Mouse (Mus musculus) adrenal gland, adult (tissue): ENCODE measurements at regions not wholly inside any gene's neighbourhood (a gene's known extent, or its start where the extent isn't known, plus 50 kb on each side); places are given as distances from the start of the nearest gene placed in this dataset.
"Not testable (repeated sequence)": the region's sequence is repeated elsewhere in the genome, so short reads cannot be mapped to it uniquely, and the experiment has no call there.

Experiments
- DNase-seq, 2 experiments: peaks; one replicate each; pipeline ENCODE4 v3.0.0; 2022 to 2023; ENCODE audit warnings: low spot score in 1 of 2; ENCODE audit not compliant: inconsistent age in 2 of 2

GRCm38 (mm10) chr12:45597904-45598570 lies 523.5 kb upstream of the Stxbp6 start:
- DNase-seq = peak in 1 of 2 experiments; percentile 18

- DNase-seq = no peak
Observed at GRCm38 (mm10) chr12:45594689-45595088, 520.2 kb upstream of the Stxbp6 start.

GRCm38 (mm10) chr12:45590191-45590590 lies 515.7 kb upstream of the Stxbp6 start:
- no peak for DNase-seq

- no peak for DNase-seq
Observed at GRCm38 (mm10) chr12:45585763-45586162, 511.3 kb upstream of the Stxbp6 start.

GRCm38 (mm10) chr12:45563325-45564030 lies 489.0 kb upstream of the Stxbp6 start:
- DNase-seq = no peak

- no peak for DNase-seq
Observed at GRCm38 (mm10) chr12:45562637-45563220, 488.2 kb upstream of the Stxbp6 start.

GRCm38 (mm10) chr12:45561889-45562288 lies 487.4 kb upstream of the Stxbp6 start:
- no peak for DNase-seq

- DNase-seq = no peak
Observed at GRCm38 (mm10) chr12:45561362-45561761, 486.9 kb upstream of the Stxbp6 start.

GRCm38 (mm10) chr12:45549906-45550305 lies 475.4 kb upstream of the Stxbp6 start:
- DNase-seq = not testable (repeated sequence)

- peak in 1 of 2 experiments; percentile 20 for DNase-seq
Observed at GRCm38 (mm10) chr12:45519554-45519953, 445.0 kb upstream of the Stxbp6 start.

- no peak for DNase-seq
Observed at GRCm38 (mm10) chr12:45514459-45514858, 439.9 kb upstream of the Stxbp6 start.

- DNase-seq = peak in 1 of 2 experiments; percentile 25
Observed at GRCm38 (mm10) chr12:45507400-45507982, 433.0 kb upstream of the Stxbp6 start.

- DNase-seq = no peak
Observed at GRCm38 (mm10) chr12:45499834-45500233, 425.3 kb upstream of the Stxbp6 start.

GRCm38 (mm10) chr12:45498230-45498629 lies 423.7 kb upstream of the Stxbp6 start:
- DNase-seq = no peak

- no peak for DNase-seq
Observed at GRCm38 (mm10) chr12:45489029-45489428, 414.5 kb upstream of the Stxbp6 start.

- DNase-seq = peak; percentile 47 to 67
Observed at GRCm38 (mm10) chr12:45476881-45477280, 402.4 kb upstream of the Stxbp6 start.

GRCm38 (mm10) chr12:45468093-45468492 lies 393.6 kb upstream of the Stxbp6 start:
- no peak for DNase-seq

GRCm38 (mm10) chr12:45467058-45467457 lies 392.5 kb upstream of the Stxbp6 start:
- no peak for DNase-seq

GRCm38 (mm10) chr12:45466066-45466465 lies 391.6 kb upstream of the Stxbp6 start:
- peak; percentile 12 to 60 for DNase-seq

GRCm38 (mm10) chr12:45464952-45465351 lies 390.4 kb upstream of the Stxbp6 start:
- no peak for DNase-seq

- peak in 1 of 2 experiments; percentile 57 for DNase-seq
Observed at GRCm38 (mm10) chr12:45458746-45459145, 384.2 kb upstream of the Stxbp6 start.
